Mouse (Mus musculus): ENCODE data around the gene Rsl1. TPM values are rescaled to one million over a fixed set of nuclear protein-coding genes. Genes with fewer than 3 reads are reported as not detected.

The Rsl1 gene
- polyA plus RNA-seq (2014; fragmentation: Illumina TruSeq; extraction: RNeasy Lipid Tissue Mini Kit (QIAGEN cat#74804); ENCODE audit: low read depth, low replicate concordance): 4.3 TPM

DNA sequence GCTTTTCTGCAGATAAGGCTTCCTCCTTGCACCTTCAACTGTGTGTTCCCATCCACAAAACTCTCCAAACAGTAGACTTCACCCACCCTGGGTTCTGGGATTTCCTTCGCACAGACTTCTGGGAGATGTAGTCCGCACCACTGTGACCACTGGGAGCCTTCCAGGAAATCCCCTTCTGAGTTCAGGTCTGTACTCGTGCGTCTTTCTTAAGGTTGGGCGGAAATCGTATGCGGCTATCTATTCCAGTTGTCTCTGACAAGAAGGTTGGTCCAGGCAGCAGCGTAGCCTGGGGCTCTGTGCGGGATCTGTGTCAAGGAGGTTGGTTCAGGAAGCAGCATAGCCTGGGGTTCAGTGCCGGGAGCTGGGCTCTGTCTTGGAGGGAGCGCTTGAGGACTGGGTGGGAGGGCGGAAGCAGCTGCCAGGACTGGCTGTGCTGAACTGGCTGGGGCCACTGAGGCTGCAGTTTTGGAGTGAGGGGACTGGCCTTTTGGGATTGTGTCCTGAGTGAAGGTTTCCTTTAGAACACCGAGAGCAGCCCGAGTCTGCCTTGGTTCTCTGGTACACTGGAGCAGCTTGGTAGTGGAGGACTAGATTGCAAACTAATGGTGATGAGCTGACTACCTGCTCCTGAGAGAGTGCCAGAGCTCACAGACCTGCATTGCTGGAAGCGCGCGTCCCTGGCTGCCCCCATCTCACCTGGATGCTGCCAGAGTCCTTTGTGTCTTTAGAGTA, at the start of gene Rsl1:
Rsl1 (plus strand) TSS at position 192 of the 732 bp plus-strand sequence.

DNA sequence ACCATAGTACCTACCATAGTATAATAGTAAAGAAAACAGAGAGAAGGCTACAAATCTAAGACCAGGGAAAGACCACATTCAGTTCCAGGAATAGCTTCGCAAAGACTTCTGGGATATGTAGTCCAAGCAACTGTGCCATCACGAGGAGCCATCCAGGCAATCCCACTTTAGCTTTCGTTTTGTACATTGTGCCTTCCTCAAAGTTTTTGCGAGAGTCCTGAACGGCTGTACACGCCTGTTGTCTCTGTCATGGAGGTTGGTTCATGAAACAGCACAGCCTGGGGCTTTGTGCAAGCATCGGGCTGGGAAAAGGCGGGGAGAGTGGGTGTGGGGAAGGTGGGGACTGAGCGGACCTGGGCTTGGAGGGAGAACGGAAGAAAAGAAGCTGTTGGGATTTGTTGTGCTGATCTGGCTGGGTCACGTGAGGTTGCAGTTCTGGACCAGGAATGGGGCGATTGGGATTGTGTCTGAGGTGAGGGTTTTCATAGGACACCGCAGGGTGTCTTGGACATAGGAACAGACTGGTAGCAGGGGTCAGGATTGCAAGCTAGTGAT, 21.4 kb downstream of the Rsl1 start, which contains the start of gene Zfp455:
Zfp455 (plus strand) TSS at position 167 of the 555 bp plus-strand sequence.

Other genes with a start within 250 kb of the Rsl1 start
- gene Zfp712, start 112.0 kb upstream of the Rsl1 start, polyA plus RNA-seq (2014; fragmentation: Illumina TruSeq; extraction: RNeasy Lipid Tissue Mini Kit (QIAGEN cat#74804); ENCODE audit: low read depth, low replicate concordance): 1.6 TPM
- 2.9 TPM for gene Zfp708, start 75.2 kb upstream of the Rsl1 start, polyA plus RNA-seq (2014; fragmentation: Illumina TruSeq; extraction: RNeasy Lipid Tissue Mini Kit (QIAGEN cat#74804); ENCODE audit: low read depth, low replicate concordance)
- 1.9 TPM for gene Gm28557, start 64.6 kb upstream of the Rsl1 start, polyA plus RNA-seq (2014; fragmentation: Illumina TruSeq; extraction: RNeasy Lipid Tissue Mini Kit (QIAGEN cat#74804); ENCODE audit: low read depth, low replicate concordance)
- 1.0 TPM for gene Rslcan18, start 56.9 kb upstream of the Rsl1 start, polyA plus RNA-seq (2014; fragmentation: Illumina TruSeq; extraction: RNeasy Lipid Tissue Mini Kit (QIAGEN cat#74804); ENCODE audit: low read depth, low replicate concordance)
- 3.1 TPM for gene Zfp759, start 51.5 kb upstream of the Rsl1 start, polyA plus RNA-seq (2014; fragmentation: Illumina TruSeq; extraction: RNeasy Lipid Tissue Mini Kit (QIAGEN cat#74804); ENCODE audit: low read depth, low replicate concordance)
- 0.63 TPM for gene Zfp455, start 21.3 kb downstream of the Rsl1 start, polyA plus RNA-seq (2014; fragmentation: Illumina TruSeq; extraction: RNeasy Lipid Tissue Mini Kit (QIAGEN cat#74804); ENCODE audit: low read depth, low replicate concordance)
- gene Zfp458, start 105.3 kb downstream of the Rsl1 start, polyA plus RNA-seq (2014; fragmentation: Illumina TruSeq; extraction: RNeasy Lipid Tissue Mini Kit (QIAGEN cat#74804); ENCODE audit: low read depth, low replicate concordance): 0.99 TPM
- 2.1 TPM for gene Zfp457, start 133.3 kb downstream of the Rsl1 start, polyA plus RNA-seq (2014; fragmentation: Illumina TruSeq; extraction: RNeasy Lipid Tissue Mini Kit (QIAGEN cat#74804); ENCODE audit: low read depth, low replicate concordance)
- 2.4 TPM for gene Zfp595, start 159.4 kb downstream of the Rsl1 start, polyA plus RNA-seq (2014; fragmentation: Illumina TruSeq; extraction: RNeasy Lipid Tissue Mini Kit (QIAGEN cat#74804); ENCODE audit: low read depth, low replicate concordance)
- 2.9 TPM for gene Gm28044, start 187.4 kb downstream of the Rsl1 start, polyA plus RNA-seq (2014; fragmentation: Illumina TruSeq; extraction: RNeasy Lipid Tissue Mini Kit (QIAGEN cat#74804); ENCODE audit: low read depth, low replicate concordance)
- 1.2 TPM for gene Zfp953, start 187.4 kb downstream of the Rsl1 start, polyA plus RNA-seq (2014; fragmentation: Illumina TruSeq; extraction: RNeasy Lipid Tissue Mini Kit (QIAGEN cat#74804); ENCODE audit: low read depth, low replicate concordance)
- not detected for gene Gm28041, start 202.6 kb downstream of the Rsl1 start, polyA plus RNA-seq (2014; fragmentation: Illumina TruSeq; extraction: RNeasy Lipid Tissue Mini Kit (QIAGEN cat#74804); ENCODE audit: low read depth, low replicate concordance)
- gene Zfp456, start 202.6 kb downstream of the Rsl1 start, polyA plus RNA-seq (2014; fragmentation: Illumina TruSeq; extraction: RNeasy Lipid Tissue Mini Kit (QIAGEN cat#74804); ENCODE audit: low read depth, low replicate concordance): 1.0 TPM
- 2.2 TPM for gene Zfp429, start 226.6 kb downstream of the Rsl1 start, polyA plus RNA-seq (2014; fragmentation: Illumina TruSeq; extraction: RNeasy Lipid Tissue Mini Kit (QIAGEN cat#74804); ENCODE audit: low read depth, low replicate concordance)
- gene Zfp459, start 248.2 kb downstream of the Rsl1 start, polyA plus RNA-seq (2014; fragmentation: Illumina TruSeq; extraction: RNeasy Lipid Tissue Mini Kit (QIAGEN cat#74804); ENCODE audit: low read depth, low replicate concordance): 1.7 TPM